8 mouse cellular contexts compared by ENCODE assay signal in genomic region chrX:101384439-101385137, GRCm38 (mm10). TPM values are rescaled to one million over a fixed set of nuclear protein-coding genes. Genes with fewer than 3 reads are reported as not detected.
DNase-seq lines count a peak whose midpoint lies in the region; ATAC-seq and TF ChIP-seq lines count a peak whose summit lies in the region.

No protein-coding gene starts in this region.

- no peaks in the 10 kb centered on the region for H3K9me3 ChIP-seq in intestine, embryonic 15.5 days
- H3K9me3 ChIP-seq in intestine, postnatal 0 days (ENCODE audit: control insufficient read depth) = no peaks in the 10 kb centered on the region
- H3K9me3 ChIP-seq in forebrain, embryonic 12.5 days = no peaks in the 10 kb centered on the region
- no peaks in the 10 kb centered on the region for H3K9me3 ChIP-seq in midbrain, embryonic 13.5 days

- ATAC-seq in intestine, embryonic 15.5 days = no peak
- no peak for ATAC-seq in intestine, postnatal 0 days
- no peak for ATAC-seq in forebrain, embryonic 12.5 days (ENCODE audit: low FRiP score)
- peak; percentile 69 for ATAC-seq in midbrain, embryonic 13.5 days

- DNase-seq in cerebellum, adult 11 months = peak; percentile 13
- DNase-seq in layer of hippocampus, adult 9-11 months = no peak
- no peak for DNase-seq in spleen, adult 12 weeks (ENCODE audit: low spot score)
- DNase-seq in adipocyte (ENCODE audit: low spot score) = no peak

- no peak for TF ChIP-seq CTCF in intestine, postnatal 0 days (IDR thresholded peaks at IDR 0.05; ENCODE audit: low read depth)

- no peak overlapping the region; the same call in 1 of the 2 replicates for H3K4me3 ChIP-seq in intestine, embryonic 15.5 days (replicated peaks)
- H3K4me3 ChIP-seq in intestine, postnatal 0 days (ENCODE audit: low read depth, low read length) = no peak overlapping the region
- H3K4me3 ChIP-seq in forebrain, embryonic 12.5 days (replicated peaks) = peak overlapping the region; percentile 31
- peak overlapping the region; percentile 29 for H3K4me3 ChIP-seq in midbrain, embryonic 13.5 days (replicated peaks)

- peak overlapping the region; percentile 33 for H3K4me2 ChIP-seq in intestine, embryonic 15.5 days (replicated peaks)
- no peak overlapping the region for H3K4me2 ChIP-seq in intestine, postnatal 0 days (replicated peaks; ENCODE audit: low read depth)
- peak overlapping the region; percentile 55 for H3K4me2 ChIP-seq in forebrain, embryonic 12.5 days
- H3K4me2 ChIP-seq in midbrain, embryonic 13.5 days (replicated peaks) = peak overlapping the region; percentile 52

- WGBS in intestine, embryonic 15.5 days = 32% methylated on average over 32 of the region's 32 CpGs
- WGBS in intestine, postnatal 0 days = 47% methylated on average over 32 of the region's 32 CpGs
- WGBS in forebrain, embryonic 12.5 days = 17% methylated on average over 29 of the region's 32 CpGs
- WGBS in midbrain, embryonic 13.5 days = 30% methylated on average over 32 of the region's 32 CpGs

- H3K9ac ChIP-seq in intestine, embryonic 15.5 days = no peak overlapping the region
- H3K9ac ChIP-seq in intestine, postnatal 0 days (ENCODE audit: low read depth, low read length) = no peak overlapping the region
- H3K9ac ChIP-seq in forebrain, embryonic 12.5 days = 0 out of 2 replicates have a peak overlapping the region, but pooled peaks have one; percentile 25
- H3K9ac ChIP-seq in midbrain, embryonic 13.5 days (replicated peaks) = peak overlapping the region; percentile 37; the same call in 1 of the 2 replicates

- H3K36me3 ChIP-seq in intestine, embryonic 15.5 days = no peaks in the 10 kb centered on the region
- no peaks in the 10 kb centered on the region for H3K36me3 ChIP-seq in intestine, postnatal 0 days (ENCODE audit: control insufficient read depth, insufficient read depth)
- no peaks in the 10 kb centered on the region for H3K36me3 ChIP-seq in forebrain, embryonic 12.5 days (replicated peaks)
- no peaks in the 10 kb centered on the region for H3K36me3 ChIP-seq in midbrain, embryonic 13.5 days

- H3K27ac ChIP-seq in intestine, embryonic 15.5 days = no peak overlapping the region
- H3K27ac ChIP-seq in intestine, postnatal 0 days (ENCODE audit: low read depth, low read length) = no peak overlapping the region
- no peak overlapping the region for H3K27ac ChIP-seq in forebrain, embryonic 12.5 days
- no peak overlapping the region for H3K27ac ChIP-seq in midbrain, embryonic 13.5 days

- peaks cover 20% of the 10 kb centered on the region for H3K27me3 ChIP-seq in intestine, embryonic 15.5 days (replicated peaks)
- 0 out of 2 replicates have a peak, but pooled peaks cover 3% of the 10 kb centered on the region for H3K27me3 ChIP-seq in intestine, postnatal 0 days (replicated peaks; ENCODE audit: control insufficient read depth, insufficient read depth, low read length)
- H3K27me3 ChIP-seq in forebrain, embryonic 12.5 days = peaks cover 82% of the 10 kb centered on the region
- peaks cover 54% of the 10 kb centered on the region for H3K27me3 ChIP-seq in midbrain, embryonic 13.5 days

- H3K4me1 ChIP-seq in intestine, embryonic 15.5 days (replicated peaks) = no peaks in the 10 kb centered on the region
- H3K4me1 ChIP-seq in intestine, postnatal 0 days (replicated peaks; ENCODE audit: control insufficient read depth, insufficient read depth, low read length) = no peaks in the 10 kb centered on the region
- peaks cover 5% of the 10 kb centered on the region; the same call in 1 of the 2 replicates for H3K4me1 ChIP-seq in forebrain, embryonic 12.5 days
- peaks cover 9% of the 10 kb centered on the region; the same call in 1 of the 2 replicates for H3K4me1 ChIP-seq in midbrain, embryonic 13.5 days (replicated peaks)

RNA-seq across cellular contexts. Expression of gene Gjb1, which starts 8.4 kb away (rescaled TPM):
- polyA plus RNA-seq in intestine, embryonic 15.5 days (2015; fragmentation: Nextera tagmentation; extraction: Ambion mirVana) = 59.2 and 77.1 TPM in 2 replicates
- polyA plus RNA-seq in intestine, postnatal 0 days (2015; fragmentation: Nextera tagmentation; extraction: Ambion mirVana) = 105 and 119 TPM in 2 replicates
- polyA plus RNA-seq in forebrain, embryonic 12.5 days (2016; fragmentation: Nextera tagmentation; extraction: Ambion mirVana) = not detected in 2 replicates
- polyA plus RNA-seq in midbrain, embryonic 13.5 days (2015; fragmentation: Nextera tagmentation; extraction: Ambion mirVana) = 0.47 and 0.48 TPM in 2 replicates

RNA-seq across cellular contexts. Expression of gene Zmym3, which starts 36.1 kb away (rescaled TPM):
- polyA plus RNA-seq in intestine, embryonic 15.5 days (2015; fragmentation: Nextera tagmentation; extraction: Ambion mirVana) = 20.4 and 21.2 TPM in 2 replicates
- polyA plus RNA-seq in intestine, postnatal 0 days (2015; fragmentation: Nextera tagmentation; extraction: Ambion mirVana) = 9.8 and 10.6 TPM in 2 replicates
- polyA plus RNA-seq in forebrain, embryonic 12.5 days (2016; fragmentation: Nextera tagmentation; extraction: Ambion mirVana) = 37.5 and 37.8 TPM in 2 replicates
- polyA plus RNA-seq in midbrain, embryonic 13.5 days (2015; fragmentation: Nextera tagmentation; extraction: Ambion mirVana) = 60.3 and 62.7 TPM in 2 replicates

RNA-seq across cellular contexts. Expression of gene Nono, which starts 44.5 kb away (rescaled TPM):
- polyA plus RNA-seq in intestine, embryonic 15.5 days (2015; fragmentation: Nextera tagmentation; extraction: Ambion mirVana) = 324 and 340 TPM in 2 replicates
- 101 and 103 TPM in 2 replicates for polyA plus RNA-seq in intestine, postnatal 0 days (2015; fragmentation: Nextera tagmentation; extraction: Ambion mirVana)
- polyA plus RNA-seq in forebrain, embryonic 12.5 days (2016; fragmentation: Nextera tagmentation; extraction: Ambion mirVana) = 636 and 666 TPM in 2 replicates
- 483 and 484 TPM in 2 replicates for polyA plus RNA-seq in midbrain, embryonic 13.5 days (2015; fragmentation: Nextera tagmentation; extraction: Ambion mirVana)

Comparison
In these comparisons a context has a peak if more than half of its experiments do, and no peak if none do; other contexts are left out.
1. H3K4me3 ChIP-seq: peak in forebrain, embryonic 12.5 days (single experiment) and midbrain, embryonic 13.5 days (single experiment); none in intestine, embryonic 15.5 days (single experiment) and intestine, postnatal 0 days (single experiment).
2. H3K9ac ChIP-seq: peak in forebrain, embryonic 12.5 days (single experiment) and midbrain, embryonic 13.5 days (single experiment); none in intestine, embryonic 15.5 days (single experiment) and intestine, postnatal 0 days (single experiment).
3. RNA of gene Gjb1, which starts 8.4 kb away (polyA plus RNA-seq): 105 to 119 TPM in intestine, postnatal 0 days and 59.2 to 77.1 TPM in intestine, embryonic 15.5 days; 0.47 to 0.48 TPM in midbrain, embryonic 13.5 days and not detected in forebrain, embryonic 12.5 days; every median in the first group is over 10 times any median in the second.